Mouse (Mus musculus) left cerebral cortex, adult 2 months (tissue): ENCODE measurements around the gene Sos1. TPM values are rescaled to one million over a fixed set of nuclear protein-coding genes. Genes with fewer than 3 reads are reported as not detected.

Source experiments
- DNase-seq, 2 experiments: peaks; one replicate each; pipeline ENCODE4 v3.0.0; 2021 to 2022; ENCODE audit warnings: low spot score in 2 of 2, mixed read lengths in 1 of 2; ENCODE audit errors: extremely low spot score in 1 of 2
- H3K27ac ChIP-seq: fragments of 200-600 bp; 2 replicates; pipeline ENCODE4 v1.8.1; 2022
- H3K4me3 ChIP-seq: fragments of 200-600 bp; 2 replicates; pipeline ENCODE4 v1.8.1; 2022
- CTCF ChIP-seq: fragments of 200-600 bp; IDR thresholded peaks from 2 replicates; pipeline ENCODE4 v1.8.1; 2022; ENCODE audit warnings: antibody characterized with exemption, mild to moderate bottlenecking, moderate library complexity
- intact Hi-C: fragments of 180-260 bp; cut with DNase I; formaldehyde crosslinking; loops from one replicate; pipeline ENCODE4 v1.15.1; 2025
- total RNA-seq, 2 experiments: library from RNA; stranded (reverse); gene quantifications; 2 replicates each; pipeline ENCODE4 v1.2.3; 2021

The Sos1 gene
- total RNA-seq, 2 experiments from 2014 or later = 33.0 to 36.6 TPM

DNA sequence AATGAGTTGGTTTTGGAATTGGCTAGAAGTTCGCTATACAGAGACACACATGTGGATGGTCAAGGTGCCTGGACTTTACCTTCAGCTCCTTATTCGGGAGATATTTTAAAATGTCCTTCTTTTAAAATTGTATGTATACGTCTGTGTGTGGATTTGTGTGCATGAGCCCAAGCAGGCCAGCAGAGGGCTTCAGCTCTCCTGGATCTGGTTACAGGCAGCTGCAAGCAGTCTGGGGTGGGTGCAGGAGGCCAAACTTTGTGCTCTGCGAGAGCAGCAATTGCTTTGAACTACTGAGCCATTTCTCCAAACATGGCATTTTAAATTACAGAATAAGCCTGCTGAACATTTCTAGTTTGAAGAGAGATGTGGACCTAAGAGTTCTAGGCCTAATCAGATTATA lies 135.0 kb downstream of the Sos1 start:
- no peak for DNase-seq
- peak; percentile 30 for TF ChIP-seq CTCF
- Histone ChIP-seq H3K27ac (no peak overlapping the region), H3K4me3 (no peak overlapping the region)
- intact Hi-C loops = no loop called here

Other genes starting within 250 kb of the Sos1 start
- 10 to 100 TPM; 15.6 to 16.3 TPM for gene Morn2, start 190.2 kb downstream of the Sos1 start, total RNA-seq
- 10 to 100 TPM; 40.7 to 45.1 TPM for gene Dhx57, start 190.0 kb downstream of the Sos1 start, total RNA-seq
- 1 to 10 TPM; 2.5 to 2.8 TPM for gene Arhgef33, start 173.0 kb downstream of the Sos1 start, total RNA-seq
- gene Gm10190, start 106.9 kb downstream of the Sos1 start, total RNA-seq = 1 to 10 TPM; 1.4 to 2.4 TPM
- 10 to 100 TPM; 17.9 to 18.9 TPM for gene Cdkl4, start 97.4 kb upstream of the Sos1 start, total RNA-seq
- 10 to 100 TPM; 75.0 TPM for gene Map4k3, start 248.0 kb upstream of the Sos1 start, total RNA-seq